Mouse (Mus musculus) MEL (cell line): Measurements from ENCODE around the gene Snx18. TPM values are rescaled to one million over a fixed set of nuclear protein-coding genes. Genes with fewer than 3 reads are reported as not detected.

ENCODE experiments used
- DNase-seq: peaks from one replicate; pipeline ENCODE4 v3.0.0; 2011; ENCODE audit warnings: low read depth, low spot score
- H3K27ac ChIP-seq: 2 replicates; pipeline ENCODE4 v1.5.1; 2012; ENCODE audit warnings: low read depth, mild to moderate bottlenecking, control low read depth, low read length, moderate library complexity; ENCODE audit not compliant: control insufficient read depth
- H3K27me3 ChIP-seq, 2 experiments: fragments of 150-350 bp in 1 of 2; sonication (generic) in 1 of 2; 2 replicates each; pipeline ENCODE4 v1.6.1; 2012; ENCODE audit warnings: low read length in 2 of 2, mild to moderate bottlenecking in 2 of 2, improper control_type of control experiment in 1 of 2, moderate library complexity in 1 of 2; ENCODE audit not compliant: insufficient read depth in 2 of 2, control insufficient read depth in 1 of 2
- H3K36me3 ChIP-seq, 2 experiments: 2 replicates each; pipeline ENCODE4 v1.6.1; 2012 to 2014; ENCODE audit warnings: low read length in 2 of 2, improper control_type of control experiment in 1 of 2, inconsistent platforms in 1 of 2, mild to moderate bottlenecking in 1 of 2; ENCODE audit not compliant: insufficient read depth in 2 of 2, control insufficient read depth in 1 of 2
- H3K4me1 ChIP-seq, 2 experiments: fragments of 150-350 bp in 1 of 2; sonication (generic) in 1 of 2; 2 replicates each; pipeline ENCODE4 v1.6.1; 2012; ENCODE audit warnings: low read length in 2 of 2, improper control_type of control experiment in 1 of 2, mild to moderate bottlenecking in 1 of 2; ENCODE audit not compliant: insufficient read depth in 2 of 2, control insufficient read depth in 1 of 2
- H3K4me3 ChIP-seq, 2 experiments: fragments of 150-350 bp in 1 of 2; sonication (generic) in 1 of 2; 2 replicates each; pipeline ENCODE4 v1.5.1; 2012; ENCODE audit warnings: low read depth in 2 of 2, low read length in 2 of 2, mild to moderate bottlenecking in 2 of 2, moderate library complexity in 2 of 2, control low read depth in 1 of 2, improper control_type of control experiment in 1 of 2; ENCODE audit not compliant: control insufficient read depth in 1 of 2, insufficient read depth in 1 of 2
- H3K79me2 ChIP-seq: 2 replicates; pipeline ENCODE4 v1.6.1; 2012; ENCODE audit warnings: mild to moderate bottlenecking, low read length, moderate library complexity; ENCODE audit not compliant: control insufficient read depth, poor library complexity, insufficient read depth
- H3K9ac ChIP-seq: 2 replicates; pipeline ENCODE4 v1.6.1; 2012; ENCODE audit warnings: low read depth, mild to moderate bottlenecking, control low read depth, low read length, moderate library complexity; ENCODE audit not compliant: control insufficient read depth, poor library complexity, severe bottlenecking
- H3K9me3 ChIP-seq: fragments of 150-350 bp; sonication (generic); replicated peaks from 2 replicates; pipeline ENCODE4 v1.6.1; 2012; ENCODE audit warnings: mild to moderate bottlenecking, low read length, improper control_type of control experiment, moderate library complexity; ENCODE audit not compliant: insufficient read depth
- BHLHE40 ChIP-seq: IDR thresholded peaks from 2 replicates; pipeline ENCODE4 v1.6.1; 2012; ENCODE audit warnings: low read depth, mild to moderate bottlenecking, inconsistent platforms, low read length, improper control_type of control experiment, borderline replicate concordance
- CTCF ChIP-seq, 3 experiments: IDR thresholded peaks in 2 of 3; conservative IDR thresholded peaks in 1 of 3; 2 replicates each; pipeline ENCODE4 v1.5.1; 2011 to 2012; ENCODE audit warnings: low read length in 3 of 3, low read depth in 2 of 3, mild to moderate bottlenecking in 2 of 3, improper control_type of control experiment in 1 of 3, inconsistent platforms in 1 of 3, mixed read lengths in 1 of 3, moderate library complexity in 1 of 3; ENCODE audit not compliant: control insufficient read depth in 1 of 3, insufficient read depth in 1 of 3, poor library complexity in 1 of 3, severe bottlenecking in 1 of 3
- E2F4 ChIP-seq: IDR thresholded peaks from 2 replicates; pipeline ENCODE4 v1.6.1; 2011; ENCODE audit warnings: low read depth, low read length, improper control_type of control experiment, borderline replicate concordance
- ELF1 ChIP-seq: IDR thresholded peaks from 2 replicates; pipeline ENCODE4 v1.6.1; 2014; ENCODE audit warnings: low read depth, mild to moderate bottlenecking, inconsistent platforms, low read length, improper control_type of control experiment, moderate library complexity
- EP300 ChIP-seq, 2 experiments: IDR thresholded peaks; 2 replicates each; pipeline ENCODE4 v1.6.1; 2011; ENCODE audit warnings: improper control_type of control experiment in 2 of 2, low read length in 2 of 2, low read depth in 1 of 2, mild to moderate bottlenecking in 1 of 2
- GABPA ChIP-seq: IDR thresholded peaks from 2 replicates; pipeline ENCODE4 v1.6.1; 2012; ENCODE audit warnings: low read depth, mild to moderate bottlenecking, inconsistent platforms, low read length, improper control_type of control experiment, moderate library complexity
- KAT2A ChIP-seq: conservative IDR thresholded peaks from 2 replicates; pipeline ENCODE4 v1.6.1; 2012; ENCODE audit warnings: low read depth, low read length, improper control_type of control experiment, inconsistent platforms
- MAZ ChIP-seq: IDR thresholded peaks from 2 replicates; pipeline ENCODE4 v1.6.1; 2012; ENCODE audit warnings: low read depth, mild to moderate bottlenecking, inconsistent platforms, low read length, improper control_type of control experiment
- MXI1 ChIP-seq: IDR thresholded peaks from 2 replicates; pipeline ENCODE4 v1.6.1; 2011; ENCODE audit warnings: mild to moderate bottlenecking, low read depth, low read length, improper control_type of control experiment
- MYB ChIP-seq: IDR thresholded peaks from 2 replicates; pipeline ENCODE4 v1.6.1; 2011; ENCODE audit warnings: mild to moderate bottlenecking, low read depth, low read length, improper control_type of control experiment
- NRF1 ChIP-seq: IDR thresholded peaks from 2 replicates; pipeline ENCODE4 v1.6.1; 2014; ENCODE audit warnings: low read depth, mild to moderate bottlenecking, inconsistent platforms, low read length, improper control_type of control experiment, moderate library complexity; ENCODE audit not compliant: poor library complexity, insufficient read depth, severe bottlenecking
- POLR2A ChIP-seq, 2 experiments: IDR thresholded peaks; 2 replicates each; pipeline ENCODE4 v1.6.1; 2011 to 2012; ENCODE audit warnings: low read length in 2 of 2, mild to moderate bottlenecking in 2 of 2, control low read depth in 1 of 2, improper control_type of control experiment in 1 of 2, low read depth in 1 of 2, moderate library complexity in 1 of 2; ENCODE audit not compliant: control insufficient read depth in 1 of 2, insufficient read depth in 1 of 2, poor library complexity in 1 of 2
- SIN3A ChIP-seq: IDR thresholded peaks from 2 replicates; pipeline ENCODE4 v1.6.1; 2012; ENCODE audit warnings: low read length, improper control_type of control experiment, inconsistent platforms
- SMC3 ChIP-seq: IDR thresholded peaks from 2 replicates; pipeline ENCODE4 v1.6.1; 2011; ENCODE audit warnings: low read depth, low read length, improper control_type of control experiment
- TAL1 ChIP-seq: IDR thresholded peaks from 2 replicates; pipeline ENCODE4 v1.6.1; 2012; ENCODE audit warnings: mild to moderate bottlenecking, inconsistent platforms, low read length, moderate library complexity, mixed read lengths
- TBP ChIP-seq: IDR thresholded peaks from 2 replicates; pipeline ENCODE4 v1.8.0; 2011; ENCODE audit warnings: low read depth, low read length, improper control_type of control experiment
- TCF12 ChIP-seq: IDR thresholded peaks from 2 replicates; pipeline ENCODE4 v1.6.1; 2014; ENCODE audit warnings: low read depth, mild to moderate bottlenecking, inconsistent platforms, low read length, improper control_type of control experiment, moderate library complexity
- USF1 ChIP-seq: IDR thresholded peaks from 2 replicates; pipeline ENCODE4 v1.6.1; 2014; ENCODE audit warnings: low read depth, mild to moderate bottlenecking, inconsistent platforms, low read length, improper control_type of control experiment, moderate library complexity
- USF2 ChIP-seq, 2 experiments: IDR thresholded peaks; 2 replicates each; pipeline ENCODE4 v1.6.1; 2011 to 2012; ENCODE audit warnings: improper control_type of control experiment in 2 of 2, low read length in 2 of 2, borderline replicate concordance in 1 of 2, inconsistent platforms in 1 of 2, low read depth in 1 of 2, mild to moderate bottlenecking in 1 of 2; ENCODE audit not compliant: insufficient read depth in 1 of 2
- ZC3H11A ChIP-seq: IDR thresholded peaks from 2 replicates; pipeline ENCODE4 v1.6.1; 2012; ENCODE audit warnings: low read depth, mild to moderate bottlenecking, inconsistent platforms, low read length, improper control_type of control experiment
- ZKSCAN1 ChIP-seq: IDR thresholded peaks from 2 replicates; pipeline ENCODE4 v1.6.1; 2012; ENCODE audit warnings: low read depth, mild to moderate bottlenecking, inconsistent platforms, low read length, improper control_type of control experiment, moderate library complexity
- ZMIZ1 ChIP-seq: IDR thresholded peaks from 2 replicates; pipeline ENCODE4 v1.6.1; 2012; ENCODE audit warnings: low read depth, mild to moderate bottlenecking, inconsistent platforms, low read length, improper control_type of control experiment, moderate library complexity
- ZNF384 ChIP-seq: IDR thresholded peaks from 2 replicates; pipeline ENCODE4 v1.6.1; 2012; ENCODE audit warnings: low read depth, mild to moderate bottlenecking, inconsistent platforms, low read length, improper control_type of control experiment
- polyA plus RNA-seq, 2 experiments: library from polyadenylated mRNA; stranded (reverse) in 1 of 2; unstranded in 1 of 2; fragments of >175 nt in 1 of 2; fragments of >200 nt in 1 of 2; gene quantifications; 2 replicates each; pipeline versions ENCODE4 v1.2.1 to v1.2.4; 2012; ENCODE audit warnings: low replicate concordance in 2 of 2, low read depth in 1 of 2; ENCODE audit not compliant: insufficient read length in 2 of 2, insufficient read depth in 1 of 2, missing spikeins in 1 of 2
- total RNA-seq: library from RNA; depleted of rRNA; stranded (reverse); fragments of 300-350 nt; gene quantifications from 2 replicates; pipeline ENCODE4 v1.2.3, GENCODE M21; 2012

Gene Snx18
- total and polyA plus RNA-seq, 3 experiments = 7.7 to 8.7 TPM; not detected in 1

DNA sequence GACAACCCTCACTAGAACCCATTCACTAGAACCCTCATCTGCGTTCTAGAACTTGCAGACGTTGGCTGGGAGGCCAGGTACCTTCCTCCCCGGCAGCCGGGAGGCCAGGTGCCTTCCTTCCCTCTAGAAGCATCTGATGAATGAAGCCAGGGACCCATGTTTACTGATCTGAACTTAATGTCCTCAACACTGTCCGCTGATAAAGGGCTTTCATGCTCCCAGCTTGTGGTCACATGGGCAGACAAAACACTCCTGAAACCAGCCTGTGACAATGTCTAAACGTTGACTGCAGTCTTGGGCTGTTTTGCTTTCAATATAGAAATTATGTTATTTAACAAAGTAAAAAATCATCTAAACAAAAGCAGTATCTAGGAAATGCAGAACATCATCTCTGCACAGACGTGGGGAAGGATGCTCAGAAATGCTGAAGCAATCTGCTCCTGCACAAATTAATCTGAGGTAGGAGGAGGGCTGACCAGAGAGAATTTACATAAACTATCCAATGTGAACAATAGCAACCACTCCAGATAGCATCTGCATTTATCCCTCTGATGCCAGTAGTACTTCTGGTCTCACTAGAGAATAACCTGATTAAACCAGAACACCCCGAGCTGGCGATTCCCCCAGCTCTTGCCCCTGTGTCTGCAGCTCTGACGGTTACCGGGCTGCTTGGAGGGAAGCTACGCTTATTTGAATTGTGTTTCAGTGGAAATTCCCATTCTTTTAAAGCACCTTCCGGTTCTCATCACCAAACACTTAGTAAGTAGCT, 7.4 kb downstream of the Snx18 start:
- Histone ChIP-seq H3K27me3 (no peaks in the 10 kb centered on the region), H3K79me2 (peaks cover 47% of the 10 kb centered on the region), H3K9me3 (no peaks in the 10 kb centered on the region), H3K9ac (no peak overlapping the region), H3K36me3 (no peaks in the 10 kb centered on the region), H3K4me1 (no peaks in the 10 kb centered on the region), H3K27ac (no peak overlapping the region), H3K4me3 (no peak overlapping the region)
- TF ChIP-seq CTCF (IDR thresholded peaks at IDR 0.05 in 2 of 3, conservative IDR thresholded peaks at IDR 0.05 in 1 of 3; ENCODE audit: control insufficient read depth in 1 of 3, insufficient read depth in 1 of 3, low read depth in 2 of 3, low read length in 3 of 3, poor library complexity in 1 of 3, severe bottlenecking in 1 of 3) (no peak), ZNF384 (no peak), EP300 (IDR thresholded peaks at IDR 0.05; ENCODE audit: low read depth in 1 of 2, low read length in 2 of 2) (no peak)
- no peak for DNase-seq

DNA sequence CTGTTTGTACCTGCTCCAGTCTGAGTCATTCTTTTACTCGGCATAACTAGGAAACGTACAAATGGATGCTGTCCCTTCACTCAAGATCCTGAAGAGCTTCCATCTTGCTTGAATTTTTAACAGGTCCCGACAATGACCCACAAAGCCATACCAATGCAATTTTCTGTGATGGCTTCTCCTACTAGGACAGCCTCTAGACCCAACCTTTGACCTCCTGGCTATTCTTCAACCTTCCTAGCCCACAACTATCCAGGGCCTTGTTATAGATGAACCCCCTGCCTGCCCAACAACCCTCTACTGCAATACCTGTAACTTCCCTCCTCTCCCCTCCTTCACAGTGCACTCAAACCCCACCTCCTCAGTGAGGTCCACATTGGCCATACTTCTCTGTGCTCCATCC, 8.9 kb downstream of the Snx18 start:
- Histone ChIP-seq H3K79me2 (peaks cover 41% of the 10 kb centered on the region), H3K27ac (no peak overlapping the region), H3K4me1 (no peaks in the 10 kb centered on the region), H3K27me3 (no peaks in the 10 kb centered on the region), H3K9ac (no peak overlapping the region), H3K36me3 (no peaks in the 10 kb centered on the region), H3K4me3 (no peak overlapping the region), H3K9me3 (no peaks in the 10 kb centered on the region)
- TF ChIP-seq BHLHE40 = no peak
- no peak for TF ChIP-seq ELF1
- no peak for TF ChIP-seq TBP
- no peak for TF ChIP-seq MAZ
- TF ChIP-seq MYB = no peak
- TF ChIP-seq SIN3A = no peak
- no peak for TF ChIP-seq USF2 (IDR thresholded peaks at IDR 0.05; ENCODE audit: borderline replicate concordance in 1 of 2, insufficient read depth in 1 of 2, low read depth in 1 of 2, low read length in 2 of 2)
- no peak for TF ChIP-seq E2F4
- no peak for TF ChIP-seq TAL1
- TF ChIP-seq SMC3 = no peak
- TF ChIP-seq ZMIZ1 = no peak
- no peak for TF ChIP-seq POLR2A (IDR thresholded peaks at IDR 0.05; ENCODE audit: control insufficient read depth in 1 of 2, insufficient read depth in 1 of 2, low read depth in 1 of 2, low read length in 2 of 2, poor library complexity in 1 of 2)
- TF ChIP-seq USF1 = no peak
- TF ChIP-seq KAT2A = no peak
- TF ChIP-seq GABPA = no peak
- no peak for TF ChIP-seq ZC3H11A
- TF ChIP-seq MXI1 = no peak
- TF ChIP-seq NRF1 = no peak
- TF ChIP-seq TCF12 = no peak
- TF ChIP-seq ZKSCAN1 = no peak
- DNase-seq = no peak
